Mouse (Mus musculus) brain, embryonic 14.5 days (tissue): ENCODE results near the gene Cox8b.

Source experiments
- CTCF ChIP-seq: fragments of 200-500 bp; IDR thresholded peaks from 2 replicates; pipeline ENCODE4 v1.5.1; 2012; ENCODE audit warnings: inconsistent platforms, mild to moderate bottlenecking, moderate library complexity, borderline replicate concordance; ENCODE audit not compliant: insufficient read depth, insufficient read length; ENCODE audit errors: extremely low read depth
- POLR2A ChIP-seq: fragments of 200-500 bp; IDR thresholded peaks from 2 replicates; pipeline ENCODE4 v1.6.1; 2012; ENCODE audit warnings: mild to moderate bottlenecking, inconsistent platforms, borderline replicate concordance; ENCODE audit not compliant: poor library complexity, insufficient read depth, insufficient read length, severe bottlenecking; ENCODE audit errors: extremely low read depth

DNA sequence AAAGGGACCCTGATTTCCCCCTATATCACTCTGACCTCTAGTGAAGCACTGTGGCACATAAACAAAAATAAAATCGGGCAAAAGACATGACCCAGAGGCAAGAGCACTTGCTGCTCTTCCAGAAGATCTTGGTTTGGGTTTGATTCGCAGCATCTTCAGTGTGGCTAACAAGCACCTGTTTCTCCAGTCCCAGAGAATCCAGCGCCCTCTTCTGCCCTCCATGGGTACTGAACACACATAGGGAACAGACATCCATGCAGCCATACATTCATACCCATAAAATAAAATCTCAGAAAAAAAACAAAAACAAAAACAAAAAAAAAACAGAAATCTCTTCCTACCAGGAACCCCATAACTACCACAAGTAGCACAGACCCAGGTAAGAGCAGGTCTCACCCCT, 38.2 kb upstream of the Cox8b start:
- TF ChIP-seq POLR2A (no peak), CTCF (peak; percentile 26; the same call in 1 of the 2 replicates)
